Mouse (Mus musculus): ENCODE measurements around the gene Tubg1. TPM values are rescaled to one million over a fixed set of nuclear protein-coding genes. Genes with fewer than 3 reads are reported as not detected.

Gene Tubg1
- polyA plus RNA-seq, 1 experiment from 2014 or later = 58.5 TPM

- Histone ChIP-seq H3K4me2 (no peak overlapping the region), H3K36me3 (peaks cover 16% of the 10 kb centered on the region), H3K9ac (no peak overlapping the region), H3K9me3 (no peaks in the 10 kb centered on the region), H3K27me3 (replicated peaks) (no peaks in the 10 kb centered on the region), H3K4me1 (peaks cover 10% of the 10 kb centered on the region), H3K4me3 (replicated peaks) (no peak overlapping the region), H3K27ac (no peak overlapping the region)
- 0 out of 2 replicates have a peak, but pooled peaks have one; percentile 31 for ATAC-seq (ENCODE audit: insufficient read depth, low FRiP score, low read depth)
- WGBS = 39% methylated on average over 18 of the region's 18 CpGs
Observed at GRCm38 (mm10) chr11:101130056-101130756, 10.5 kb downstream of the Tubg1 start.

- Histone ChIP-seq H3K36me3 (peaks cover 10% of the 10 kb centered on the region), H3K4me2 (no peak overlapping the region), H3K4me3 (replicated peaks) (no peak overlapping the region), H3K27ac (no peak overlapping the region), H3K27me3 (replicated peaks) (no peaks in the 10 kb centered on the region), H3K9ac (no peak overlapping the region), H3K4me1 (peaks cover 10% of the 10 kb centered on the region), H3K9me3 (no peaks in the 10 kb centered on the region)
- 68% methylated on average over 2 of the region's 2 CpGs for WGBS
- no peak for ATAC-seq (ENCODE audit: insufficient read depth, low FRiP score, low read depth)
Observed at GRCm38 (mm10) chr11:101131187-101131586, 11.4 kb downstream of the Tubg1 start.

DNA sequence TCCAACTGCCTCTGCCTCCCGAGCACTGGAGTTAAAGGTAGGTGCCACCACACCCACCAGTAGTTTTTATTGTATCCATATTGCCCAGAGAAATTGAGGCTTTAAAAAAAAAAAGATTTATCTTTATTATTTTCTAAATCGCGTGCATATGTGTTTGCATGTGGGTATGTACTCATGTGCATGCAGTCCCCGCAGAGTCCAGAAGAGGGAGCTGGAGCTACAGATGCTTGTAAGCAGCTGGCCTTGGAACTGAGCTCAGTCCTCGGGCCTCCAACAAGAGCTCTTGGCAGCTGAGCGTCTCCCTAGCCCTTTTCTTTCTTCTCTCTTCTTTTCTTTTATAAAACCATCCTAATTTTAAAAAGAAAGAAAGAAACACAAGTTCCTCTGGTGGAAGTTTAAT is 12.0 kb downstream of the Tubg1 start:
- H3K9ac ChIP-seq = no peak overlapping the region
- no peaks in the 10 kb centered on the region for H3K27me3 ChIP-seq (replicated peaks)
- no peaks in the 10 kb centered on the region for H3K9me3 ChIP-seq
- no peak overlapping the region for H3K27ac ChIP-seq
- no peak overlapping the region for H3K4me2 ChIP-seq
- no peak for ATAC-seq (ENCODE audit: insufficient read depth, low FRiP score, low read depth)
- no peak overlapping the region for H3K4me3 ChIP-seq (replicated peaks)
- peaks cover 10% of the 10 kb centered on the region for H3K4me1 ChIP-seq
- H3K36me3 ChIP-seq = peaks cover 4% of the 10 kb centered on the region
- 90% methylated on average over 6 of the region's 6 CpGs for WGBS

DNA sequence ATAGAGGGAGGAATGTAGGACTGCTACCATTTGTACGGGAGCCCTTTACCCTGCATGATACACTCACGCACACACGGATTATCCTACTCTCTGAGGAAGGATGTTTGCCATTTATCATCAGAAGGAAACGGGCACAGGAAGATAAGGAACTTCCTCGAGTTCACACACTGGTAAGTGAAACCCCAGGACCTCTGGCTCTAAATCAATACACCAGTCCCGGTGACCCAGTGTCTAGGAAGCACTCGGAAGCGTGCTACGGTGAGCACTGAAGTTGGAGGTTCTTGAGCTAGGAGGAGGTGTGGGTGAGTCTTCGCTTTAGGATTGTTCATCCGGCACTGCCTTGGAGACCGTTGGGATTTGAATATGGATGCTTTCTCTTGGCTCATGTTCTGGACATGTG is 13.3 kb downstream of the Tubg1 start:
- Histone ChIP-seq H3K36me3 (no peaks in the 10 kb centered on the region), H3K4me2 (no peak overlapping the region), H3K4me1 (peaks cover 10% of the 10 kb centered on the region), H3K9ac (no peak overlapping the region), H3K27ac (no peak overlapping the region), H3K27me3 (replicated peaks) (no peaks in the 10 kb centered on the region), H3K9me3 (no peaks in the 10 kb centered on the region), H3K4me3 (replicated peaks) (no peak overlapping the region)
- 47% methylated on average over 12 of the region's 12 CpGs for WGBS
- no peak for ATAC-seq (ENCODE audit: insufficient read depth, low FRiP score, low read depth)

DNA sequence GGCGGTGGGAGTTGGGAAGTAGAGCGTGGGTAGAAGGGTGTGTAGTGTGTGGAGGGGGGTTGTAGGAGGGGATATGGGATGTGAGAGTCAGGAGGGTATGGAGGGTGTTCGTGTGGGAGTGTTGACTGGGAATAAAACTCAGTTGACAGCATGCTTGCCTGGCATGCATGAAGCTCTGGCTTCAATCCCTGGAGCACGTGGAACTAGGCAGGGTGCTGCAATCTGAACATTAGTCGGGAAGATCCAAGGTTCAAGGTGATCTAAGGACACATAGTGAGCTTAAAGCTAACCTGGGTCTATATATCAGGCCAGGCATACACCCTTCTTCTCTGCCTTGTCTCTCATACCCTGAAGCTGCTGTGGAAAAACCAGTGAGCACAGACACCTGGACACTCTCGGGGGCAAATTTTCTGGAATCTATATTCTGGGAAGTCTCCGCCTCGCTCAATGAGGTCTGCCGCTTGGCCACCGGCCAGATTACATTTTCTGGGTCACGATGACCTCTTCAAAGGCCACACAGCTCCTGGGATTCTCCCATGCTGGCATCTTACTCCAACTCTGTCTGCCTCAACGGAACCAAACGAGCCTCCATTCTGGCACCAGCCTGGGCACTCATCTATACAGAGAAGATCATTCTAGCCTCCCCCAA is 14.6 kb downstream of the Tubg1 start:
- Histone ChIP-seq H3K4me1 (peaks cover 18% of the 10 kb centered on the region), H3K27ac (no peak overlapping the region), H3K27me3 (replicated peaks) (no peaks in the 10 kb centered on the region), H3K4me2 (no peak overlapping the region), H3K36me3 (no peaks in the 10 kb centered on the region), H3K9me3 (no peaks in the 10 kb centered on the region), H3K4me3 (replicated peaks) (no peak overlapping the region), H3K9ac (no peak overlapping the region)
- WGBS = 70% methylated on average over 13 of the region's 13 CpGs
- ATAC-seq (ENCODE audit: insufficient read depth, low FRiP score, low read depth) = no peak

DNA sequence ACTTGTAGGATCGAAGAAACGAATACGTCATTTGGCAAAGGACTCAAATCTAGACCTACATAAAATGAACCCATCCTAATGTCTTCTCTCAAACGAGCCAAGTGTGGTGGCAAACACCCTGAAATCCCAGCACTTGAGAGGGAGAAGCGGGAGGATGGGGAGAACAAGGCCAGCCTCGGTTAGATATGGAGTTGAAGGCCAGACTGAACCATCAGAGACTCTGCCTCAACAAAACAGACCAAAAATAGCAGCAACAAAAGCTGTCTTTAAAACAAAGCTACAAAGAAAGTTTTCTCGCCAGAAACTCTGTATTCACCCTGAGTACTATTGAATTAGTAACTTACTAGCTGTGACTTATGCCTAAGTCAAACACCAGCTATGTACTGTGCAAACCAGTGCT is 17.3 kb downstream of the Tubg1 start:
- no peaks in the 10 kb centered on the region for H3K9me3 ChIP-seq
- no peak overlapping the region for H3K4me3 ChIP-seq (replicated peaks)
- peaks cover 18% of the 10 kb centered on the region for H3K4me1 ChIP-seq
- 73% methylated on average over 7 of the region's 7 CpGs for WGBS
- no peaks in the 10 kb centered on the region for H3K36me3 ChIP-seq
- no peak overlapping the region for H3K9ac ChIP-seq
- no peak overlapping the region for H3K27ac ChIP-seq
- H3K27me3 ChIP-seq (replicated peaks) = no peaks in the 10 kb centered on the region
- no peak for ATAC-seq (ENCODE audit: insufficient read depth, low FRiP score, low read depth)
- no peak overlapping the region for H3K4me2 ChIP-seq

DNA sequence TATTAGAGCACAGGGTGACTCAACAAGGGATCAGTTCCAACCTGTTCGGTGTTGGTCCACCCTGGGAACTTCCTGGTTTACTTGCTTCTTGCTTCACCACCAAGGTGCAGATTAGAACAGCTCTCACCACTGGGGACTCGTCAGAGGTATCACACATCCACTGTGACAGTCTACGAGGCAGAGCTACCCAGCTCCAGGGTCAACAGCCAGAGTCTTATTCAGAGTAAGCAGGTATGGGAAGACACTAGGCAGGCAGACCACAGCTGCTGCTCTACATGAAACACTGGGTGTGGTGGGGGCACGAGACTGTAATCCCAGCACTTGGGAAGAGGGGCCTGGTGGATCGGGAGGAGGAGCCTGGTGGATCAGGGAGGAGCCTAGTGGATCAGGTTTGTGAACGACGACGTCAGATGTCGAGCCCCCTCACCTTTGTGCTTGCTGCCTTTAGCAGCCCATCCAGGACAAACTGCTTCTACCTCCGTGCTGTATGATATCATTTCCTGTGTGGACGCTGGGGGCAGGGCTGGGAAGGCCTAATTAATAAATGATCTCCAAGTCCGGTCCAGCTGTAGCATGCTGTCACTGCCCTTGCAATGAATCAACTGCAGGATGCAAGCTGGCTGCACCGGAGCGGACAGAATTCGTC is 18.9 kb downstream of the Tubg1 start:
- Histone ChIP-seq H3K27ac (peak overlapping the region; percentile 80), H3K4me2 (peak overlapping the region; percentile 50), H3K4me1 (peaks cover 15% of the 10 kb centered on the region), H3K4me3 (replicated peaks) (peak overlapping the region; percentile 23), H3K36me3 (no peaks in the 10 kb centered on the region), H3K27me3 (replicated peaks) (no peaks in the 10 kb centered on the region), H3K9me3 (no peaks in the 10 kb centered on the region), H3K9ac (no peak overlapping the region)
- ATAC-seq (ENCODE audit: insufficient read depth, low FRiP score, low read depth) = peak; percentile 50; the same call in 1 of the 2 replicates
- WGBS = 15% methylated on average over 15 of the region's 15 CpGs

- Histone ChIP-seq H3K27me3 (replicated peaks) (no peaks in the 10 kb centered on the region), H3K4me2 (peak overlapping the region; percentile 57), H3K9ac (0 out of 2 replicates have a peak overlapping the region, but pooled peaks have one; percentile 5), H3K9me3 (no peaks in the 10 kb centered on the region), H3K36me3 (no peaks in the 10 kb centered on the region), H3K27ac (peak overlapping the region; percentile 51; the same call in 1 of the 2 replicates), H3K4me3 (replicated peaks) (peak overlapping the region; percentile 26), H3K4me1 (peaks cover 15% of the 10 kb centered on the region)
- WGBS = 37% methylated on average over 27 of the region's 27 CpGs
- ATAC-seq (ENCODE audit: insufficient read depth, low FRiP score, low read depth) = no peak
Observed at GRCm38 (mm10) chr11:101140164-101140819, 20.6 kb downstream of the Tubg1 start.

DNA sequence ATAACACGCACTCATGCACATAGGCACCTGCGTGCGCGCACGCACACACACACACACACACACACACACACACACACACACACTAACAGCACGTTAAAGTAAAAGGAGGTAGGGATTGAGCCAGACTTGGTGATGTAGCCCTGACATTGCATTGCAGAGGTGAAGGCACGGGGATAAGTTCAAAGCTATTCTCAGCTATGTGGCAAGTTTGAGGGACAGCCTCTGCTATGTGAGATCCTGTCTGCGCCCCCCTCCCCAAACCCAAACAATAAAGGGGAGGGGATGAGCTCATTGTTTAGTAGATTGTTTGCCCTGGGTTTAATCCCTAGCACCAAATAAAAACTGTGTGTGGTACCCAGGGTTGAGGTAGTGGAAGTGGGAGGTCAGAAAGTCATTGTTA is 21.4 kb downstream of the Tubg1 start:
- no peak for ATAC-seq (ENCODE audit: insufficient read depth, low FRiP score, low read depth)
- H3K27me3 ChIP-seq (replicated peaks) = no peaks in the 10 kb centered on the region
- H3K4me3 ChIP-seq (replicated peaks) = no peak overlapping the region
- H3K36me3 ChIP-seq = no peaks in the 10 kb centered on the region
- peaks cover 15% of the 10 kb centered on the region for H3K4me1 ChIP-seq
- no peak overlapping the region for H3K27ac ChIP-seq
- no peaks in the 10 kb centered on the region for H3K9me3 ChIP-seq
- H3K4me2 ChIP-seq = no peak overlapping the region
- WGBS = 76% methylated on average over 8 of the region's 8 CpGs
- H3K9ac ChIP-seq = no peak overlapping the region

GRCm38 (mm10) chr11:101142215-101142967 is 22.7 kb downstream of the Tubg1 start:
- Histone ChIP-seq H3K36me3 (no peaks in the 10 kb centered on the region), H3K9me3 (no peaks in the 10 kb centered on the region), H3K4me2 (no peak overlapping the region), H3K9ac (no peak overlapping the region), H3K4me3 (replicated peaks) (no peak overlapping the region), H3K27ac (no peak overlapping the region), H3K27me3 (replicated peaks) (no peaks in the 10 kb centered on the region), H3K4me1 (peaks cover 15% of the 10 kb centered on the region)
- ATAC-seq (ENCODE audit: insufficient read depth, low FRiP score, low read depth) = no peak
- 83% methylated on average over 10 of the region's 10 CpGs for WGBS
